Comparison of ENCODE assay signal across 22 mouse cellular contexts in genomic region chr16:29913357-29914010, GRCm38 (mm10).
DNase-seq lines count a peak whose midpoint lies in the region; ATAC-seq and TF ChIP-seq lines count a peak whose summit lies in the region.
"Had no signal": no experiment of that assay in that cellular context is flagged by ENCODE, and none has a peak within 500 bp of the region (broad histone marks: within the 10 kb centered on the region; RNA-seq: fewer than 3 reads in every experiment).

No protein-coding gene starts in this region.

- H3K27ac ChIP-seq in midbrain, embryonic 11.5 days (ENCODE audit: low read depth, low read length): no peak overlapping the region
- no peak overlapping the region for H3K27ac ChIP-seq in midbrain, postnatal 0 days (ENCODE audit: low read depth, low read length)
- H3K27ac ChIP-seq: embryonic facial prominence, embryonic 10.5 days; embryonic facial prominence, embryonic 12.5 days; forebrain, embryonic 13.5 days; forebrain, embryonic 15.5 days had no signal

- H3K4me1 ChIP-seq in midbrain, embryonic 11.5 days (ENCODE audit: control insufficient read depth, insufficient read depth, low read length): no peaks in the 10 kb centered on the region
- H3K4me1 ChIP-seq in midbrain, postnatal 0 days (ENCODE audit: insufficient read depth, low read length): no peaks in the 10 kb centered on the region
- H3K4me1 ChIP-seq: forebrain, embryonic 15.5 days had no signal

- peaks cover 3% of the 10 kb centered on the region; the same call in 1 of the 2 replicates for H3K9me3 ChIP-seq in midbrain, embryonic 11.5 days (ENCODE audit: control insufficient read depth, low read length)
- 0 out of 2 replicates have a peak, but pooled peaks cover 6% of the 10 kb centered on the region for H3K9me3 ChIP-seq in midbrain, postnatal 0 days (ENCODE audit: low read length)
- H3K9me3 ChIP-seq: embryonic facial prominence, embryonic 12.5 days; forebrain, embryonic 13.5 days; forebrain, embryonic 15.5 days had no signal

- DNase-seq in heart, adult 11 months: peak; percentile 78
- DNase-seq in heart, adult 8-10 months (ENCODE audit: low spot score): no peak
- peak; percentile 14 for DNase-seq in midbrain, embryonic 11.5 days (ENCODE audit: low spot score, missing footprints)
- DNase-seq in midbrain, postnatal 0 days (ENCODE audit: low spot score): no peak
- DNase-seq in 3T3-L1 (ENCODE audit: low read depth, low spot score) (peak; percentile 47), NIH3T3 (ENCODE audit: low read depth) (peak; percentile 69)
- no peak for DNase-seq in ovary, postnatal 14 days (ENCODE audit: low spot score)
- no peak for DNase-seq in layer of hippocampus, postnatal 36 days
- DNase-seq: adrenal gland, adult 8-10 months; adrenal gland, postnatal 14 days; adrenal gland, postnatal 36 days; cerebellum, adult 11-12 months; cerebellum, adult 2 months; cerebellum, adult 9-10 months; cerebellum, postnatal 10 days; cerebellum, postnatal 25 days; forebrain, postnatal 0 days had no signal

- no peak for ATAC-seq in midbrain, embryonic 11.5 days (ENCODE audit: low FRiP score)
- no peak for ATAC-seq in midbrain, postnatal 0 days (ENCODE audit: low FRiP score)
- ATAC-seq: forebrain, embryonic 13.5 days; forebrain, embryonic 15.5 days; forebrain, postnatal 0 days had no signal

- no peak overlapping the region for H3K4me3 ChIP-seq in midbrain, embryonic 11.5 days (ENCODE audit: low read depth, low read length)
- no peak overlapping the region for H3K4me3 ChIP-seq in midbrain, postnatal 0 days (ENCODE audit: low read depth, low read length)
- H3K4me3 ChIP-seq: embryonic facial prominence, embryonic 10.5 days; embryonic facial prominence, embryonic 12.5 days; forebrain, embryonic 13.5 days; forebrain, embryonic 15.5 days had no signal

- WGBS in midbrain, embryonic 11.5 days: 83% methylated on average over 8 of the region's 8 CpGs
- WGBS in midbrain, postnatal 0 days: 77% methylated on average over 8 of the region's 8 CpGs

- no peak overlapping the region for H3K9ac ChIP-seq in midbrain, embryonic 11.5 days (ENCODE audit: low read length)
- H3K9ac ChIP-seq in midbrain, postnatal 0 days (replicated peaks; ENCODE audit: low read length, poor library complexity, severe bottlenecking): no peak overlapping the region
- H3K9ac ChIP-seq: embryonic facial prominence, embryonic 12.5 days; forebrain, embryonic 13.5 days; forebrain, embryonic 15.5 days; forebrain, postnatal 0 days had no signal

- H3K27me3 ChIP-seq in midbrain, embryonic 11.5 days (ENCODE audit: control insufficient read depth, insufficient read depth, low read length): no peaks in the 10 kb centered on the region
- H3K27me3 ChIP-seq in midbrain, postnatal 0 days (ENCODE audit: insufficient read depth, low read length): no peaks in the 10 kb centered on the region
- H3K27me3 ChIP-seq: embryonic facial prominence, embryonic 12.5 days; forebrain, embryonic 13.5 days; forebrain, embryonic 15.5 days had no signal

- H3K4me2 ChIP-seq in midbrain, embryonic 11.5 days: no peak overlapping the region
- H3K4me2 ChIP-seq in midbrain, postnatal 0 days (ENCODE audit: low read depth, low read length, poor library complexity, severe bottlenecking): no peak overlapping the region
- H3K4me2 ChIP-seq: embryonic facial prominence, embryonic 12.5 days; forebrain, embryonic 13.5 days; forebrain, embryonic 15.5 days had no signal

- no peak for TF ChIP-seq CTCF in midbrain, postnatal 0 days (IDR thresholded peaks at IDR 0.05)

- no peaks in the 10 kb centered on the region for H3K36me3 ChIP-seq in midbrain, embryonic 11.5 days (ENCODE audit: control insufficient read depth, insufficient read depth, low read length)
- no peaks in the 10 kb centered on the region for H3K36me3 ChIP-seq in midbrain, postnatal 0 days (ENCODE audit: insufficient read depth, low read length)
- H3K36me3 ChIP-seq: embryonic facial prominence, embryonic 10.5 days; embryonic facial prominence, embryonic 12.5 days; forebrain, embryonic 15.5 days; G1E had no signal

Comparison
In these comparisons a context has a peak if more than half of its experiments do, and no peak if none do; other contexts are left out.
1. DNase-seq: peak in heart, adult 11 months (single experiment), midbrain, embryonic 11.5 days (single experiment), 3T3-L1 (single experiment) and NIH3T3 (single experiment); none in heart, adult 8-10 months (single experiment), midbrain, postnatal 0 days (single experiment), ovary, postnatal 14 days (single experiment) and layer of hippocampus, postnatal 36 days (0 of 2).